Mouse (Mus musculus): ENCODE measurements at regions not wholly inside any gene's neighbourhood (a gene's known extent, or its start where the extent isn't known, plus 50 kb on each side); places are given as distances from the start of the nearest gene placed in this dataset.

- Histone ChIP-seq H3K4me2 (ENCODE audit: low read length) (no peak overlapping the region), H3K4me3 (replicated peaks; ENCODE audit: low read depth, low read length) (no peak overlapping the region), H3K36me3 (ENCODE audit: control insufficient read depth, insufficient read depth, low read length) (no peaks in the 10 kb centered on the region), H3K27ac (replicated peaks; ENCODE audit: low read depth, low read length) (no peak overlapping the region), H3K9ac (replicated peaks; ENCODE audit: low read length) (no peak overlapping the region), H3K4me1 (ENCODE audit: control insufficient read depth, insufficient read depth, low read length) (peaks cover 13% of the 10 kb centered on the region; the same call in 1 of the 2 replicates), H3K27me3 (ENCODE audit: control insufficient read depth, insufficient read depth, low read length) (no peaks in the 10 kb centered on the region), H3K9me3 (ENCODE audit: control insufficient read depth, low read length) (no peaks in the 10 kb centered on the region)
- ATAC-seq (ENCODE audit: low FRiP score, low TSS enrichment) (no peak), DNase-seq (no peak)
- 51% methylated on average over 10 of the region's 10 CpGs for WGBS
These were observed 748.9 kb upstream of the Car8 start for GRCm38 (mm10) chr4:8987544-8988344.

- ATAC-seq (ENCODE audit: low FRiP score, low TSS enrichment) = no peak
- WGBS = 54% methylated on average over 13 of the region's 13 CpGs
- Histone ChIP-seq H3K4me1 (ENCODE audit: control insufficient read depth, insufficient read depth, low read length) (peaks cover 13% of the 10 kb centered on the region; the same call in 1 of the 2 replicates), H3K27me3 (ENCODE audit: control insufficient read depth, insufficient read depth, low read length) (no peaks in the 10 kb centered on the region), H3K4me2 (ENCODE audit: low read length) (no peak overlapping the region), H3K36me3 (ENCODE audit: control insufficient read depth, insufficient read depth, low read length) (no peaks in the 10 kb centered on the region), H3K4me3 (replicated peaks; ENCODE audit: low read depth, low read length) (no peak overlapping the region), H3K9me3 (ENCODE audit: control insufficient read depth, low read length) (no peaks in the 10 kb centered on the region), H3K9ac (replicated peaks; ENCODE audit: low read length) (no peak overlapping the region), H3K27ac (replicated peaks; ENCODE audit: low read depth, low read length) (no peak overlapping the region)
- no peak for DNase-seq
These were observed 747.7 kb upstream of the Car8 start for GRCm38 (mm10) chr4:8986394-8987091.

- H3K9me3 ChIP-seq (ENCODE audit: control insufficient read depth, low read length) = no peaks in the 10 kb centered on the region
These were observed 745.3 kb upstream of the Car8 start for GRCm38 (mm10) chr4:8984059-8984606.

GRCm38 (mm10) chr4:8978949-8979348, 740.1 kb upstream of the Car8 start:
- DNase-seq (no peak), ATAC-seq (ENCODE audit: low FRiP score, low TSS enrichment) (no peak)
- H3K4me1 ChIP-seq (ENCODE audit: control insufficient read depth, insufficient read depth, low read length) = no peaks in the 10 kb centered on the region
- no peak overlapping the region for H3K27ac ChIP-seq (replicated peaks; ENCODE audit: low read depth, low read length)
- no peaks in the 10 kb centered on the region for H3K36me3 ChIP-seq (ENCODE audit: control insufficient read depth, insufficient read depth, low read length)
- H3K4me2 ChIP-seq (ENCODE audit: low read length) = no peak overlapping the region
- WGBS = 92% methylated on average over 8 of the region's 8 CpGs
- H3K27me3 ChIP-seq (ENCODE audit: control insufficient read depth, insufficient read depth, low read length) = no peaks in the 10 kb centered on the region
- H3K9ac ChIP-seq (replicated peaks; ENCODE audit: low read length) = no peak overlapping the region
- no peaks in the 10 kb centered on the region for H3K9me3 ChIP-seq (ENCODE audit: control insufficient read depth, low read length)
- no peak overlapping the region for H3K4me3 ChIP-seq (replicated peaks; ENCODE audit: low read depth, low read length)

More at GRCm38 (mm10) chr4:8984059-8984606, 745.3 kb upstream of the Car8 start:
- H3K4me2 ChIP-seq (ENCODE audit: low read length) = no peak overlapping the region
- no peak overlapping the region for H3K27ac ChIP-seq (replicated peaks; ENCODE audit: low read depth, low read length)
- 91% methylated on average over 5 of the region's 5 CpGs for WGBS
- peaks cover 13% of the 10 kb centered on the region; the same call in 1 of the 2 replicates for H3K4me1 ChIP-seq (ENCODE audit: control insufficient read depth, insufficient read depth, low read length)
- ATAC-seq (ENCODE audit: low FRiP score, low TSS enrichment) (no peak), DNase-seq (no peak)
- no peaks in the 10 kb centered on the region for H3K36me3 ChIP-seq (ENCODE audit: control insufficient read depth, insufficient read depth, low read length)
- no peaks in the 10 kb centered on the region for H3K27me3 ChIP-seq (ENCODE audit: control insufficient read depth, insufficient read depth, low read length)
- H3K4me3 ChIP-seq (replicated peaks; ENCODE audit: low read depth, low read length) = no peak overlapping the region
- no peak overlapping the region for H3K9ac ChIP-seq (replicated peaks; ENCODE audit: low read length)

- ATAC-seq (ENCODE audit: low FRiP score, low TSS enrichment) = no peak
- Histone ChIP-seq H3K9me3 (ENCODE audit: control insufficient read depth, low read length) (no peaks in the 10 kb centered on the region), H3K9ac (replicated peaks; ENCODE audit: low read length) (no peak overlapping the region), H3K4me1 (ENCODE audit: control insufficient read depth, insufficient read depth, low read length) (no peaks in the 10 kb centered on the region), H3K27ac (replicated peaks; ENCODE audit: low read depth, low read length) (no peak overlapping the region), H3K36me3 (ENCODE audit: control insufficient read depth, insufficient read depth, low read length) (no peaks in the 10 kb centered on the region), H3K4me3 (replicated peaks; ENCODE audit: low read depth, low read length) (no peak overlapping the region), H3K4me2 (ENCODE audit: low read length) (no peak overlapping the region), H3K27me3 (ENCODE audit: control insufficient read depth, insufficient read depth, low read length) (no peaks in the 10 kb centered on the region)
- DNase-seq = no peak
- 93% methylated on average over 5 of the region's 5 CpGs for WGBS
These were observed 731.2 kb upstream of the Car8 start for GRCm38 (mm10) chr4:8969951-8970455.

- no peak overlapping the region for H3K4me2 ChIP-seq (ENCODE audit: low read length)
- no peaks in the 10 kb centered on the region for H3K4me1 ChIP-seq (ENCODE audit: control insufficient read depth, insufficient read depth, low read length)
- H3K36me3 ChIP-seq (ENCODE audit: control insufficient read depth, insufficient read depth, low read length) = no peaks in the 10 kb centered on the region
- no peak overlapping the region for H3K27ac ChIP-seq (replicated peaks; ENCODE audit: low read depth, low read length)
- H3K9ac ChIP-seq (replicated peaks; ENCODE audit: low read length) = no peak overlapping the region
- H3K9me3 ChIP-seq (ENCODE audit: control insufficient read depth, low read length) = no peaks in the 10 kb centered on the region
- DNase-seq = no peak
- H3K27me3 ChIP-seq (ENCODE audit: control insufficient read depth, insufficient read depth, low read length) = no peaks in the 10 kb centered on the region
- WGBS = 43% methylated on average over 3 of the region's 3 CpGs
- no peak overlapping the region for H3K4me3 ChIP-seq (replicated peaks; ENCODE audit: low read depth, low read length)
- no peak for ATAC-seq (ENCODE audit: low FRiP score, low TSS enrichment)
These were observed 729.9 kb upstream of the Car8 start for GRCm38 (mm10) chr4:8968741-8969140.

GRCm38 (mm10) chr4:8967986-8968385, 729.1 kb upstream of the Car8 start:
- 91% methylated on average over 3 of the region's 3 CpGs for WGBS
- no peaks in the 10 kb centered on the region for H3K9me3 ChIP-seq (ENCODE audit: control insufficient read depth, low read length)
- H3K27me3 ChIP-seq (ENCODE audit: control insufficient read depth, insufficient read depth, low read length) = no peaks in the 10 kb centered on the region
- H3K27ac ChIP-seq (replicated peaks; ENCODE audit: low read depth, low read length) = no peak overlapping the region
- no peak overlapping the region for H3K4me3 ChIP-seq (replicated peaks; ENCODE audit: low read depth, low read length)
- DNase-seq = no peak
- no peak overlapping the region for H3K9ac ChIP-seq (replicated peaks; ENCODE audit: low read length)
- no peak for ATAC-seq (ENCODE audit: low FRiP score, low TSS enrichment)
- no peaks in the 10 kb centered on the region for H3K36me3 ChIP-seq (ENCODE audit: control insufficient read depth, insufficient read depth, low read length)
- no peak overlapping the region for H3K4me2 ChIP-seq (ENCODE audit: low read length)
- H3K4me1 ChIP-seq (ENCODE audit: control insufficient read depth, insufficient read depth, low read length) = no peaks in the 10 kb centered on the region

GRCm38 (mm10) chr4:8965563-8965962, 726.7 kb upstream of the Car8 start:
- no peak for ATAC-seq (ENCODE audit: low FRiP score, low TSS enrichment)
- Histone ChIP-seq H3K36me3 (ENCODE audit: control insufficient read depth, insufficient read depth, low read length) (no peaks in the 10 kb centered on the region), H3K9ac (replicated peaks; ENCODE audit: low read length) (no peak overlapping the region), H3K4me2 (ENCODE audit: low read length) (no peak overlapping the region), H3K9me3 (ENCODE audit: control insufficient read depth, low read length) (no peaks in the 10 kb centered on the region), H3K4me1 (ENCODE audit: control insufficient read depth, insufficient read depth, low read length) (no peaks in the 10 kb centered on the region), H3K27ac (replicated peaks; ENCODE audit: low read depth, low read length) (no peak overlapping the region), H3K27me3 (ENCODE audit: control insufficient read depth, insufficient read depth, low read length) (no peaks in the 10 kb centered on the region), H3K4me3 (replicated peaks; ENCODE audit: low read depth, low read length) (no peak overlapping the region)
- no peak for DNase-seq
- 90% methylated on average over 5 of the region's 5 CpGs for WGBS
